Mouse (Mus musculus) lung, embryonic 14.5 days (tissue): ENCODE measurements around the gene Slx1b. TPM values are rescaled to one million over a fixed set of nuclear protein-coding genes. Genes with fewer than 3 reads are reported as not detected.
A peak's percentile ranks its signal among the peaks of the same experiment; 100 is the strongest.

Experiments
- ATAC-seq: fragments of 200-750 bp; cut with Nextera tagmentation; 2 replicates; pipeline ENCODE4 v1.8.0; 2017; ENCODE audit warnings: mild to moderate bottlenecking, moderate TSS enrichment, moderate library complexity; ENCODE audit not compliant: insufficient read depth
- DNase-seq: peaks from one replicate; pipeline ENCODE4 v3.0.0-alpha.2; 2015
- H3K27ac ChIP-seq: fragments of 300-500 bp; sonication (generic); 2 replicates; pipeline ENCODE4 v1.5.1; 2014; ENCODE audit warnings: low read depth, mild to moderate bottlenecking, moderate library complexity
- H3K27me3 ChIP-seq: fragments of 300-500 bp; sonication (generic); 2 replicates; pipeline ENCODE4 v1.6.1; 2014; ENCODE audit warnings: low read length, control low read depth; ENCODE audit not compliant: insufficient read depth
- H3K36me3 ChIP-seq: fragments of 300-500 bp; sonication (generic); 2 replicates; pipeline ENCODE4 v1.6.1; 2014; ENCODE audit warnings: control low read depth; ENCODE audit not compliant: insufficient read depth
- H3K4me1 ChIP-seq: fragments of 300-500 bp; sonication (generic); 2 replicates; pipeline ENCODE4 v1.6.1; 2014; ENCODE audit warnings: antibody characterized with exemption, control low read depth; ENCODE audit not compliant: insufficient read depth
- H3K4me2 ChIP-seq: fragments of 300-500 bp; sonication (generic); 2 replicates; pipeline ENCODE4 v1.6.1; 2014; ENCODE audit warnings: mild to moderate bottlenecking
- H3K4me3 ChIP-seq: fragments of 300-500 bp; sonication (generic); 2 replicates; pipeline ENCODE4 v1.5.1; 2014; ENCODE audit warnings: low read depth, low read length
- H3K9ac ChIP-seq: fragments of 300-500 bp; sonication (generic); 2 replicates; pipeline ENCODE4 v1.6.1; 2014
- H3K9me3 ChIP-seq: fragments of 300-500 bp; sonication (generic); 2 replicates; pipeline ENCODE4 v1.6.1; 2016; ENCODE audit warnings: low read depth, low read length, control low read depth
- CTCF ChIP-seq: IDR thresholded peaks from 2 replicates; pipeline ENCODE4 v1.5.1; 2016; ENCODE audit warnings: antibody characterized with exemption, low read depth
- WGBS: fragments of 180-500 bp; shearing (Covaris S2); extraction: QIAGEN DNeasy Blood & Tissue Kit; methylation state at CpG from one replicate; pipeline ENCODE4 v1.1.7; 2014; 5-methylcytosine and 5-hydroxymethylcytosine counted together
- polyA plus RNA-seq: library from polyadenylated mRNA; unstranded; fragments of >200 nt; fragmentation: Nextera tagmentation; extraction: Ambion mirVana; gene quantifications from 2 replicates; pipeline ENCODE4 v1.2.1, GENCODE M21; 2014

The Slx1b gene
- polyA plus RNA-seq, 1 experiment from 2014 or later = 8.9 TPM

GRCm38 (mm10) chr7:126725667-126726066 lies 30.1 kb upstream of the Slx1b start:
- Histone ChIP-seq H3K4me1 (no peaks in the 10 kb centered on the region), H3K9ac (no peak overlapping the region), H3K27me3 (no peaks in the 10 kb centered on the region), H3K36me3 (no peaks in the 10 kb centered on the region), H3K9me3 (no peaks in the 10 kb centered on the region), H3K4me3 (no peak overlapping the region), H3K4me2 (no peak overlapping the region), H3K27ac (no peak overlapping the region)
- whole genome bisulfite sequencing = 76% methylated on average over 5 of the region's 5 CpGs
- ATAC-seq (no peak), DNase-seq (no peak)
- TF ChIP-seq CTCF = no peak

- DNase-seq (no peak), ATAC-seq (no peak)
- H3K36me3 ChIP-seq = no peaks in the 10 kb centered on the region
- 71% methylated on average over 3 of the region's 3 CpGs for WGBS
- no peak overlapping the region for H3K9ac ChIP-seq
- no peaks in the 10 kb centered on the region for H3K9me3 ChIP-seq
- H3K4me1 ChIP-seq = no peaks in the 10 kb centered on the region
- no peak overlapping the region for H3K4me2 ChIP-seq
- no peaks in the 10 kb centered on the region for H3K27me3 ChIP-seq
- no peak overlapping the region for H3K27ac ChIP-seq
- TF ChIP-seq CTCF = no peak
- H3K4me3 ChIP-seq = no peak overlapping the region
Observed at GRCm38 (mm10) chr7:126725077-126725476, 29.5 kb upstream of the Slx1b start.

GRCm38 (mm10) chr7:126721635-126722034 lies 26.1 kb upstream of the Slx1b start:
- TF ChIP-seq CTCF = no peak
- ATAC-seq (no peak), DNase-seq (no peak)
- H3K4me3 ChIP-seq = no peak overlapping the region
- H3K9me3 ChIP-seq = no peaks in the 10 kb centered on the region
- H3K36me3 ChIP-seq = no peaks in the 10 kb centered on the region
- no peak overlapping the region for H3K27ac ChIP-seq
- H3K27me3 ChIP-seq = no peaks in the 10 kb centered on the region
- H3K4me1 ChIP-seq = no peaks in the 10 kb centered on the region
- no peak overlapping the region for H3K9ac ChIP-seq
- H3K4me2 ChIP-seq = no peak overlapping the region
- 88% methylated on average over 13 of the region's 13 CpGs for WGBS

- Histone ChIP-seq H3K9ac (no peak overlapping the region), H3K9me3 (no peaks in the 10 kb centered on the region), H3K4me2 (no peak overlapping the region), H3K27me3 (no peaks in the 10 kb centered on the region), H3K4me3 (no peak overlapping the region), H3K27ac (no peak overlapping the region), H3K36me3 (no peaks in the 10 kb centered on the region), H3K4me1 (no peaks in the 10 kb centered on the region)
- peak; percentile 17; the same call in 1 of the 2 replicates for TF ChIP-seq CTCF
- WGBS = 91% methylated on average over 5 of the region's 5 CpGs
- ATAC-seq (no peak), DNase-seq (no peak)
Observed at GRCm38 (mm10) chr7:126718787-126719337, 23.3 kb upstream of the Slx1b start.

- ATAC-seq = no peak; the same call in 1 of the 2 replicates
- no peak overlapping the region for H3K9ac ChIP-seq
- DNase-seq = peak; percentile 56
- H3K9me3 ChIP-seq = no peaks in the 10 kb centered on the region
- 62% methylated on average over 3 of the region's 3 CpGs for WGBS
- H3K36me3 ChIP-seq = no peaks in the 10 kb centered on the region
- no peak for TF ChIP-seq CTCF
- H3K4me3 ChIP-seq = no peak overlapping the region
- no peak overlapping the region for H3K27ac ChIP-seq
- no peaks in the 10 kb centered on the region for H3K4me1 ChIP-seq
- H3K27me3 ChIP-seq = no peaks in the 10 kb centered on the region
- H3K4me2 ChIP-seq = no peak overlapping the region
Observed at GRCm38 (mm10) chr7:126717566-126717965, 22.0 kb upstream of the Slx1b start.

- TF ChIP-seq CTCF = no peak
- 77% methylated on average over 4 of the region's 4 CpGs for WGBS
- Histone ChIP-seq H3K9ac (no peak overlapping the region), H3K27me3 (no peaks in the 10 kb centered on the region), H3K9me3 (no peaks in the 10 kb centered on the region), H3K27ac (no peak overlapping the region), H3K36me3 (no peaks in the 10 kb centered on the region), H3K4me2 (no peak overlapping the region), H3K4me3 (no peak overlapping the region), H3K4me1 (no peaks in the 10 kb centered on the region)
- ATAC-seq (no peak), DNase-seq (no peak)
Observed at GRCm38 (mm10) chr7:126715679-126716078, 20.1 kb upstream of the Slx1b start.

GRCm38 (mm10) chr7:126711910-126712309 lies 16.3 kb upstream of the Slx1b start:
- no peak overlapping the region for H3K27ac ChIP-seq
- no peak for ATAC-seq

More at GRCm38 (mm10) chr7:126711910-126712309, 16.3 kb upstream of the Slx1b start:
- Histone ChIP-seq H3K27me3 (no peaks in the 10 kb centered on the region), H3K36me3 (no peaks in the 10 kb centered on the region), H3K9me3 (no peaks in the 10 kb centered on the region), H3K4me1 (no peaks in the 10 kb centered on the region), H3K4me3 (no peak overlapping the region), H3K9ac (no peak overlapping the region), H3K4me2 (no peak overlapping the region)
- 68% methylated on average over 3 of the region's 3 CpGs for WGBS
- no peak for DNase-seq
- TF ChIP-seq CTCF = no peak
